Mouse (Mus musculus): ENCODE measurements at regions not wholly inside any gene's neighbourhood (a gene's known extent, or its start where the extent isn't known, plus 50 kb on each side); places are given as distances from the start of the nearest gene placed in this dataset.
A peak's percentile ranks its signal among the peaks of the same experiment; 100 is the strongest.

- no peak overlapping the region for H3K9ac ChIP-seq
- H3K27me3 ChIP-seq = no peaks in the 10 kb centered on the region
- WGBS = 20% methylated on average over 12 of the region's 12 CpGs
- no peaks in the 10 kb centered on the region for H3K9me3 ChIP-seq (replicated peaks)
- H3K4me2 ChIP-seq = peak overlapping the region; percentile 44
- peak overlapping the region; percentile 45; the same call in 1 of the 2 replicates for H3K27ac ChIP-seq
- H3K4me1 ChIP-seq = peaks cover 5% of the 10 kb centered on the region; the same call in 1 of the 2 replicates
- no peaks in the 10 kb centered on the region for H3K36me3 ChIP-seq
- H3K4me3 ChIP-seq (replicated peaks) = no peak overlapping the region
- 0 out of 2 replicates have a peak, but pooled peaks have one; percentile 33 for ATAC-seq (replicated peaks; ENCODE audit: low FRiP score)
Observed at GRCm38 (mm10) chr14:102902906-102903305, 79.5 kb downstream of the Kctd12 start.

- no peaks in the 10 kb centered on the region for H3K9me3 ChIP-seq (replicated peaks)
- H3K4me3 ChIP-seq (replicated peaks) = no peak overlapping the region
- peaks cover 5% of the 10 kb centered on the region; the same call in 1 of the 2 replicates for H3K4me1 ChIP-seq
- no peak overlapping the region for H3K9ac ChIP-seq
- no peak for ATAC-seq (replicated peaks; ENCODE audit: low FRiP score)
- no peaks in the 10 kb centered on the region for H3K27me3 ChIP-seq
- H3K36me3 ChIP-seq = no peaks in the 10 kb centered on the region
- no peak overlapping the region for H3K4me2 ChIP-seq
- H3K27ac ChIP-seq = no peak overlapping the region
- WGBS = 91% methylated on average over 7 of the region's 7 CpGs
Observed at GRCm38 (mm10) chr14:102902236-102902635, 80.2 kb downstream of the Kctd12 start.

DNA sequence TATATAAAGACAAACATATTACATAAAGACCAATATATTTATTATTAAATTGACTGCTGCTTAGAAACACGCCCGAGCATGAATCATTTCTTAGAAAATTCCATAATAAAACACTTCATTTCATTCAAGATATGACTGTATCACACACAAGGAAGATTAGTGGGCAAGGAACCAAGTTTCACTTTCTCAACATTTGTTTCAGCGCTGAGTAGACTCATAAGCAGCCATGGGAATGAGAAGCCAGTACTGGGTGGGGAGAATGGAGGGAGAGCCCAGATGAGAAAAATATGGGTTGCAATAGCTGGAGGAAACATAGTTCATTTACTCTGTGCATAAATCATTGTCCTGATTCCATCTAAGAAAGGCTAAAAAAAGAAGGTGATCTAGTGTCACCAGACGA lies 84.0 kb downstream of the Kctd12 start:
- Histone ChIP-seq H3K4me2 (no peak overlapping the region), H3K27ac (no peak overlapping the region), H3K9ac (no peak overlapping the region), H3K27me3 (no peaks in the 10 kb centered on the region), H3K4me1 (peaks cover 5% of the 10 kb centered on the region; the same call in 1 of the 2 replicates), H3K36me3 (no peaks in the 10 kb centered on the region), H3K4me3 (replicated peaks) (no peak overlapping the region), H3K9me3 (replicated peaks) (no peaks in the 10 kb centered on the region)
- no peak for ATAC-seq (replicated peaks; ENCODE audit: low FRiP score)
- 81% methylated on average over 4 of the region's 4 CpGs for WGBS

DNA sequence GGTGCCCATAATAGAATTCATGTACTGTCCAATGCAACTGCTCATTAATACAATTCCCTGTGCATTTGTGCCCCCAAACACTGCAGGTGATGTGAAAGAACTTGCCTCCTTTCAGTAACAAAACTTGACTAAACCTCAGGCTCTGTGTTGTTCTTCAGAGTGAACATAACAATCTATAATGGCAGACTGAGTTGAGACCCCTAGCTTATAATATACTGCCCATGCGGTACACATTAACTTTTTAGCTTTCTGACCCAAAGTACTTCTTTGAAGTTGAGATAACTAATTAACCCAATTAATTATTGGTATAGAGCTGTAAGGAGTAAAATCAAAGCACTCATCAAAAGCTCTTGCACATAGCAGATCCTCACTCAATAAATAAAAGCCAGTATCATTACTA lies 85.4 kb downstream of the Kctd12 start:
- Histone ChIP-seq H3K9ac (no peak overlapping the region), H3K27ac (peak overlapping the region; percentile 45; the same call in 1 of the 2 replicates), H3K4me2 (no peak overlapping the region), H3K9me3 (replicated peaks) (no peaks in the 10 kb centered on the region), H3K36me3 (no peaks in the 10 kb centered on the region), H3K27me3 (no peaks in the 10 kb centered on the region), H3K4me1 (no peaks in the 10 kb centered on the region), H3K4me3 (replicated peaks) (no peak overlapping the region)
- peak; percentile 81 for ATAC-seq (replicated peaks; ENCODE audit: low FRiP score)
- 82% methylated on average over 1 of the region's 1 CpGs for WGBS

DNA sequence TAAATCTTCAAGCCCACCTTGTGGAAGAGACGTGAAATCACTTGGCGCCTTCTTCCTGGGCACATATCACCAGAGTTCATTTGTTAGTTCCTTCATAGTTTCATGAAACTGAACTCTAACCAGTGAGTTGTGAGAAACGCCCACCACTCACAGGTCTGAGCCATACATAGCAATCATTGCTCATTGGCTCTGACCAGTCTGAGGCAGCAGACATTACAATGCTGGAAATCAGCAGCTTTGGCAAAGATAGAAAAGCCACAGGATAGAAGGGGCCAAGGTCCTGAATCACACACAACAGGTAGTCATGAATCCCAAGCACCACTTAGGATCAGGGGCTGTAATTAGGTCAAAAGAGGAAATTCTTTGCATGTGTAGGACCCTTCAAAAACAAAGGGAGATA lies 85.9 kb downstream of the Kctd12 start:
- H3K4me1 ChIP-seq = no peaks in the 10 kb centered on the region
- no peak overlapping the region for H3K9ac ChIP-seq
- H3K36me3 ChIP-seq = no peaks in the 10 kb centered on the region
- WGBS = 85% methylated on average over 3 of the region's 3 CpGs
- no peaks in the 10 kb centered on the region for H3K27me3 ChIP-seq
- H3K9me3 ChIP-seq (replicated peaks) = no peaks in the 10 kb centered on the region
- H3K27ac ChIP-seq = peak overlapping the region; percentile 45; the same call in 1 of the 2 replicates
- H3K4me2 ChIP-seq = no peak overlapping the region
- ATAC-seq (replicated peaks; ENCODE audit: low FRiP score) = 0 out of 2 replicates have a peak, but pooled peaks have one; percentile 37
- no peak overlapping the region for H3K4me3 ChIP-seq (replicated peaks)

DNA sequence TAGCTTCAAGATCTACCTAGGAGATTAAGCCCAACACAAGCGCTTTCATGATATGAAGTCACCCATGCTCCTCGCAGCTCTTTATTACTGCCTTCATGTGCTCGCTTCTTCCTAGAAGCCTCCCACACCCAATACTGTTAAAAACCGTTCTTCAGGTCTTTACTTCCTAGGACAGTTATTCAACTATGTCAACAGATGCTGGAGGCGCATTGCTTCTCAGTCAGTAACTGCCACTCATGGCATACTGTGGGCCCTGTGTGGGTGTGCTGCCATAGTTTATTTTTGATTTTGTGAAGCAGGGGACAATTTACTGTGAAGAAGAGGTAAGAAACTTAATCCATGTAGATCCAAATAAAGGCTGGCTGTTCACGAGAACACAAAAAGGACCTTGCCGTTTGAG lies 89.2 kb downstream of the Kctd12 start:
- no peak overlapping the region for H3K4me2 ChIP-seq
- WGBS = 94% methylated on average over 7 of the region's 7 CpGs
- H3K27me3 ChIP-seq = no peaks in the 10 kb centered on the region
- no peaks in the 10 kb centered on the region for H3K9me3 ChIP-seq (replicated peaks)
- no peaks in the 10 kb centered on the region for H3K4me1 ChIP-seq
- H3K27ac ChIP-seq = no peak overlapping the region
- no peak for ATAC-seq (replicated peaks; ENCODE audit: low FRiP score)
- no peak overlapping the region for H3K9ac ChIP-seq
- no peaks in the 10 kb centered on the region for H3K36me3 ChIP-seq
- no peak overlapping the region for H3K4me3 ChIP-seq (replicated peaks)

- no peak for ATAC-seq (replicated peaks; ENCODE audit: low FRiP score)
- no peak overlapping the region for H3K4me2 ChIP-seq
- no peaks in the 10 kb centered on the region for H3K27me3 ChIP-seq
- no peak overlapping the region for H3K27ac ChIP-seq
- 69% methylated on average over 4 of the region's 4 CpGs for WGBS
- H3K4me3 ChIP-seq (replicated peaks) = no peak overlapping the region
- no peaks in the 10 kb centered on the region for H3K4me1 ChIP-seq
- H3K9me3 ChIP-seq (replicated peaks) = no peaks in the 10 kb centered on the region
- no peak overlapping the region for H3K9ac ChIP-seq
- H3K36me3 ChIP-seq = no peaks in the 10 kb centered on the region
Observed at GRCm38 (mm10) chr14:102891552-102891951, 90.9 kb downstream of the Kctd12 start.

DNA sequence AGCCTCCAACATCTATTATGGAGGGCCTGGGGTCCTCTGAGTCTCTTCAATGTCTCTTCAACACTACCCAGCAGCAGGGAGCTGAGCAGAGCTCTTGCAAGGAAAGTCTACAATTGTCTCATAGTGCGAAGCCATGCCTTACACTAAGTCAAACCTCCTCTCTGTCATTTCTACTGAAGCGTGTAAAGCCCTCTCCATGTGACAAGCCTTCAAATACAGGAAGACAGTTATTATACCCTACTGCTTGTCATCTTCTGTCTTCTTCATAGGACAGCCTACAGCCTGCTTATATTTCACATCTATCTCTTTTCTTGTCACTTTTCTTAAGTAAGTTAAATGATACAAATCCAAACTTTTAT lies 97.2 kb downstream of the Kctd12 start:
- H3K9ac ChIP-seq = no peak overlapping the region
- H3K27me3 ChIP-seq = no peaks in the 10 kb centered on the region
- H3K27ac ChIP-seq = no peak overlapping the region
- H3K4me3 ChIP-seq (replicated peaks) = no peak overlapping the region
- 0 out of 2 replicates have a peak, but pooled peaks cover 6% of the 10 kb centered on the region for H3K4me1 ChIP-seq
- no peaks in the 10 kb centered on the region for H3K36me3 ChIP-seq
- H3K4me2 ChIP-seq = no peak overlapping the region
- H3K9me3 ChIP-seq (replicated peaks) = no peaks in the 10 kb centered on the region
- ATAC-seq (replicated peaks; ENCODE audit: low FRiP score) = no peak
- 79% methylated on average over 2 of the region's 2 CpGs for WGBS

DNA sequence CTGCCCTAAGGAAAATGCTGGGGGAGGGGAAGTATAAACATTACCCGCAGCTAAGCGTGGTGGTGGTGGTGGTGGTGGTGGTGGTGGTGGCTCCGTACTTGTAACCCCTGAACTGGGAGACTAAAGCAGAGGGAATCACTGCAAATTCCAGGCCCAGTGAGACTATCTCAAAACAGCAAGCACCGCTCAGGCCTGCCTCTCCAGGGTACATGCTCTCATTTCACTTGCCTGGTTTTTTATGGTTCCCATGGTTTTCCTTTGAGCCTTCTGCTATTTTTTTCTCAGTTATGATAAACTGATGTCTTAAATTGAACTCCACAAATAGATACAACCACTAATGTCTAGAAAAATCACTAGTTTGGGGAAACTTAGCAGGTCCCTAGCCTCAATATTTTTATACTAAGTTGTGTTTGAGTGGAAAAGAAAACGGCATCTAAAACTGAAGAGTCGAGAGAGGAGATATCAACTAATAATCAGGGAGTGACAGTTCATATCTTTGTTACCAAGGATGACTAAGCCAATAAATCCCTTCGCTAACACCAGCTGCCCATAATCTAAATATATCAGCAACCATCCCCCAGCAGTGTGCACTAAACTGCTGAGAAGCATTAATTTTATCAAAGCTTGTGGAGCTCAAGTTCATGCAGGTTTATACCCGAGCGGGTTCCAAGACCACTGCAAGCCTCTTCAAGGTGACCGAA lies 97.7 kb downstream of the Kctd12 start:
- H3K9ac ChIP-seq = no peak overlapping the region
- H3K9me3 ChIP-seq (replicated peaks) = no peaks in the 10 kb centered on the region
- 0 out of 2 replicates have a peak, but pooled peaks cover 6% of the 10 kb centered on the region for H3K4me1 ChIP-seq
- H3K27me3 ChIP-seq = no peaks in the 10 kb centered on the region
- no peak overlapping the region for H3K27ac ChIP-seq
- no peak overlapping the region for H3K4me3 ChIP-seq (replicated peaks)
- no peak overlapping the region for H3K4me2 ChIP-seq
- no peaks in the 10 kb centered on the region for H3K36me3 ChIP-seq
- no peak for ATAC-seq (replicated peaks; ENCODE audit: low FRiP score)
- 78% methylated on average over 10 of the region's 10 CpGs for WGBS

DNA sequence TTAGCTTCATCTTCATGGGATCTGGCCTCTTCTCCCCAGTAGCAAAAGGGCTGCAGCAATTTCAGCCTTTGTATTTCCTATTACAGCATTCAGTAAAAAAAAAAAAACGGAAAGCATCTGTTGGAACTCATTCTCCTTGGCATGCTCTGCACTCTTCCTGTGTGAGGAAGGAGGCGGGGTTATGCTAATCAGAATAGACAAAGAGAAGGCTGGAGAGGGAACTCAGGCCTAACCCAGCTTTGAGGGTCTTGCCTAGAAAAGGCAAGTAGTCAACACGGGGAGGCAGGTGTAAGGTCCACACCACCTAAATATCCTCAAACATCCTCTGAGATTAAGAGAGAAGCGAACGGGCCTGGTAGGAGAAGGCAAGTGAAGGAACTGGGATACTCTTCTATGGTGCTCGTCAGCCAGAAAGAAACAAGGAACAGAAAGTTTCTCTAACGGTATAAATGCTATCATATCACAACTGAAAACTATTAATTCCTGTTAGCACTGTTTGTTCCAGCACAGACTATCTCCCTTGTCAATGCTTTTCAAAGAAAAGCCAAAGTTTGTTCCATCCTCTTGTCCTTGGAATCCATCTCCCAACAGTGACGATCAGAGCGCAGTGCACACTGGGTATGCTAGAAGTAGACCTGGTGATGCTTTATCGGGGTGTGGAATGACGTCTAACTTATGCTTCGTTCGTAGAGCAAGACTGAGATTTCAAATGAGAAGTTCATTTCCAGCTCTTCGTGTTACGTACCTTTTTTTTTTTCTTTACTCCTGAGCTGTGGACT lies 98.9 kb downstream of the Kctd12 start:
- peak; percentile 78; the same call in 1 of the 2 replicates for ATAC-seq (replicated peaks; ENCODE audit: low FRiP score)
- WGBS = 82% methylated on average over 15 of the region's 15 CpGs
- Histone ChIP-seq H3K36me3 (no peaks in the 10 kb centered on the region), H3K4me2 (no peak overlapping the region), H3K27ac (0 out of 2 replicates have a peak overlapping the region, but pooled peaks have one; percentile 5), H3K27me3 (no peaks in the 10 kb centered on the region), H3K4me1 (0 out of 2 replicates have a peak, but pooled peaks cover 6% of the 10 kb centered on the region), H3K9ac (no peak overlapping the region), H3K4me3 (replicated peaks) (no peak overlapping the region), H3K9me3 (replicated peaks) (no peaks in the 10 kb centered on the region)

DNA sequence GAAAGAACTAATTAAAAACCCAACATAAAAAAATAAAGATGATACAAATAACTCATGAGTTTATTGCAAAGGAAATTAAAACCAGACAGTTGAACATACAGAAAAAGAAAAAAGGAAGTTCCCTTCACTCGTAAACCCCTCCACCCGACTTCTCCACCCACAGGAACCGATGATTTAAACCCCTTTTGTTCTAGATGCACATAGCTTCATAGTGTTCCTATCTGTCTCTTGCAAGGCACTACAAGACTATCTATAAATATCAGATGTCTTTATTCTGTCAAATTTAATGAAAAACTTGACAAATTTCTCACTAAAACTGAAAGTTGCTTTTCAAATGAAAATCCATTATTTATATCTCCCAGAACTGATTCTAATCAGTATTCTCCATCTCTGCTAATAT lies 100.2 kb downstream of the Kctd12 start:
- H3K36me3 ChIP-seq = no peaks in the 10 kb centered on the region
- no peaks in the 10 kb centered on the region for H3K9me3 ChIP-seq (replicated peaks)
- H3K4me3 ChIP-seq (replicated peaks) = no peak overlapping the region
- H3K27ac ChIP-seq = no peak overlapping the region
- H3K27me3 ChIP-seq = no peaks in the 10 kb centered on the region
- 65% methylated on average over 3 of the region's 3 CpGs for WGBS
- no peak overlapping the region for H3K4me2 ChIP-seq
- H3K4me1 ChIP-seq = 0 out of 2 replicates have a peak, but pooled peaks cover 6% of the 10 kb centered on the region
- H3K9ac ChIP-seq = no peak overlapping the region
- ATAC-seq (replicated peaks; ENCODE audit: low FRiP score) = no peak

DNA sequence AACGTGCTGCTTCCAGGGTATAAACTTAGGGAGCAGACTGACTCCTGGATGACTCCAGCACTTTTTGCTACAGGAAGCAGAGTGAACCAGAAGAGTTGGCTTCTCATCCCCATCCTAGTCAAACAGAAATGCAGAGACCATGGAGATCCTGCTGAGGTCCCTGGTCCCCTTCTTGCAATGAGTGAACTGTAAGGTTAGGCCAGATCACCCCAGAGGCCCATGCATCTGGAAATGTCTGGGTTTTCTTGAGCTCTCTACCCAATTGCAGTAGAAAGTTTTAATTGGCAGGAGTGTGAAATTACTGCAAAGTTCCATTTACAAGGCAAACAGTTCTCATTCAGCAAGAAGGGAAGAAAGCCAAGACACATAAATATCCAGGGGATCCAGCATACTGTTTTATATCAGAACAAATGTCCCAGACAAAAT lies 101.8 kb downstream of the Kctd12 start:
- Histone ChIP-seq H3K4me2 (no peak overlapping the region), H3K9me3 (replicated peaks) (no peaks in the 10 kb centered on the region), H3K27ac (peak overlapping the region; percentile 59), H3K9ac (no peak overlapping the region), H3K36me3 (no peaks in the 10 kb centered on the region), H3K4me1 (0 out of 2 replicates have a peak, but pooled peaks cover 6% of the 10 kb centered on the region), H3K4me3 (replicated peaks) (no peak overlapping the region), H3K27me3 (no peaks in the 10 kb centered on the region)
- 61% methylated on average over 1 of the region's 1 CpGs for WGBS
- peak; percentile 75 for ATAC-seq (replicated peaks; ENCODE audit: low FRiP score)
